Mouse (Mus musculus): Measurements from ENCODE around the gene Fnip2.

Fnip2 gene

DNA sequence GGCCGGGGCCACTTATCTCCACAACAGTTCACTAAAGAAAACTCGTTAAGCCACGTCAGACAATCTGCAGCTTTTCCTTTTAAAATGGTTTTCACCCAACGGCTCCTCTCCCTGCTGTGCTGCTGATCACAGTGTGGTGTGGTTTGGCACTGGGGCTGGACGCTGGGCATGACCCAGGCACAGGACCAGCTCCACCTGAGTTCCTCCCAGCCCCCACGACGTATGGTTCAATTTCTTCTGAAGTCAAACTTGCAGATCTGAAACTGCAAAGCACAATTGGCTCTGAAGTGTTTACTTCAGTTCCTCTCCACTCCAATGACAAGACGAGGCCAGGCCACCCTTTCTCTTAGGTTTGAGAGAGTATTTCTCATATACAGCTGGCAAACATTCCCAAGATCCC, 39.1 kb downstream of the Fnip2 start:
- no peak for DNase-seq (ENCODE audit: low spot score)

DNA sequence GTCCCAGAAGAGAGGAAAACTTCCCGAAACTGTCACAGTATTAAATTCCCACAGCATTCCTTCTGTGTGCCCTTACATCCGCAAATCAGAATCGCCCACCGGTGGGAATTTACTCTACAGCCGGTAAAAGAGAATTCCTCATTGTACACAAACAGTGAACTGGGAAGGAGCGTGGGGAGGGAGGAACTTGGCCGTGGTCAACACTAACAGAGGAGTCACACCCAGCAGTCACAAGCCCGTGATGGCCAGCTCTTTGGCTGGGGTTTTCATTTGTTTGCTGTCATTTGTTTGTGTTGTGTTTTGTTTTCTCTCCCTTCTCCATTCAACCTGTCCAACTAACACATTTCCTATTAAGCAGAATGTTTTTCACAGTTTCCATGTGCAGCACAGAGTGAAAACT, 39.7 kb downstream of the Fnip2 start:
- DNase-seq (ENCODE audit: low spot score), result no peak

DNA sequence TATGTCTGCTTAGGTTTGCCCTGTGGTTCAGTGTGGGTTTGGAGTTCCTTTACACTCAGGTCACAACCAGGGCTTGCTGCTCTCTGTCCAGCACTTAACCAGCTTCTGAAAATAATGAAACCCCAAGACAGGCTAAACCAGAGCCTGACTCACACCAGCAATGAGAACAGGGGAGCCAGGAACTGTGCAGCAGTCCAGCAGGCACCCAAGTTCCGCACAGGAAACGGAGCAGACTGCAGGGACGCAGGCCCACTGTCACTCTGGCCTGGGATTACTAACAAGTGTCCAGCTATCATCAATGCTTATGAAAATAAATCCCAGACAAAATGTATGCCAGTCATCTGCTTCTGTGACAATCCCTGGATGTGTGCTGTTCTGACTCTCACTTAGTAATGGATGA, 40.1 kb downstream of the Fnip2 start:
- no peak for DNase-seq (ENCODE audit: low spot score)

DNA sequence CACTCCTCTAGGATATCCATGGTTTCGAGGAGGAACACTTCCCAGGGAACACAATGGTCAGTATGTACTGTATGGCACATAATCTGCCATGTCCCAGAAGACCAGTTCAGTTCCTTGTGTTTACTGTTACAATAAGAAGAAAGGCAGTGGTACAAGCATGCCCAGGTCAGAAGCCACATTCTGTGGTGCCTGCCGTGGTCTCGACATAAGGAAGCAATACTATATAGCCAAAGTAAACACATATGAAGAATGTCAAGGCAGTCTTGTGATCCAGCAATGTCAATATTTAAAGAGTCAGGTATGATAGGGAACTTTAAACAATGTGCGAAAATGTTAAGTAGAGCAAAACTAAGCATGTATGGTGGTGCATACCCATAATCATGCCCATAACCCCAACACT, 44.2 kb downstream of the Fnip2 start:
- no peak for DNase-seq (ENCODE audit: low spot score)

DNA sequence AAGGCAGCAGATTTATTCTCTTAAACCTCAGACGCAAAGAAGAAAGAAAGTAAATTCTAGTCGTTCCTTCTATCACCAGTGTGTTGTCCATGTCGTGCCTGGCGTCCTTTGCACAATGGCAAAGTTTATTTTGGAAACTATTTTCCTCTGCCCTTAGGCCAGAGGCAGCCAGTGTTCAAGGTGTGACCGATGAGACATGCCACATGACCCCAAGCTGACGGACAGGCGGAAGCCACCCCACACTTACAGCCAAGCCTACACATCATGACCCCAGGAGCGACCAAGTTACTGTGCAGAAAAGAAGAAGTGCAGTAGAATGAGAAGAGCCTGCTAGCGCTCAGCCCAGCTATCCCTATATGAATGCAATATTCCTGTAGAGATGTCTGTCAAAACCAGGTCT, 47.7 kb downstream of the Fnip2 start:
- DNase-seq (ENCODE audit: low spot score), result no peak

DNA sequence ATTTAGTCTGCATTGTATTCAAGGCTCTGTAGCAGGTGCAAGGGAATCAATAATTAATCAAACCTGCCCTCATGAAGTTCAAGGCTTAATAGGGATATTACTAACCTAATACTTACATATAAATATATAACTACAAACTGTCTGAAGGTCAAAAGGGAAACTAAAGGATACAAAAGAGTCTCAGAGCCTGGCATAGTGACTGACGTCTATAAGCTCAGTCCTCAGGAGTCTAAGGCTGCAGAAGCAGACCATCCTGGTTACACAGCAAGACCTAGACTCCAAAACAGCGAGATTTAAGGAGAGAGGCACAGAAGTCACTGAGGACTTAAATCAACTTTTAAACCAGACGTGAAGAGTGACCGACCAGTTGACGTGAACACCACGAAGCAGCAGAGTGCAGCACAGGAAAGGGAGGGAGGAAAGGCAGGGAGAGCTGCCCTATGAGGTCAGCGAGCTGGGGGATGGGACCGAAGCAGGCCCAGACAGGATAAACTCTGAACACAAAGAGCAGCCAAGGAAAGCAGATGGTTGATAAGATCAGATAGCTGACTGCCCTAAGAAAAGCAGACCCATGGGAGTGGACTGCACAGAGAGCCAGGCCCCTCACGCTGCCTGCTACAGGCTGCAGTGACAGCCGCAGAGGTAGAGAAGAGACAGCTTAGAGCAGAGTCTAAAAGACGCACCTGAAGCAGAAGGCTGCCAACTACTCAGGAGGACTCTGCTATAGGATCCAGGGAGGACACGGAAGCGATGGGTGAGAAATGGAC, 48.7 kb downstream of the Fnip2 start:
- no peak for DNase-seq (ENCODE audit: low spot score)

DNA sequence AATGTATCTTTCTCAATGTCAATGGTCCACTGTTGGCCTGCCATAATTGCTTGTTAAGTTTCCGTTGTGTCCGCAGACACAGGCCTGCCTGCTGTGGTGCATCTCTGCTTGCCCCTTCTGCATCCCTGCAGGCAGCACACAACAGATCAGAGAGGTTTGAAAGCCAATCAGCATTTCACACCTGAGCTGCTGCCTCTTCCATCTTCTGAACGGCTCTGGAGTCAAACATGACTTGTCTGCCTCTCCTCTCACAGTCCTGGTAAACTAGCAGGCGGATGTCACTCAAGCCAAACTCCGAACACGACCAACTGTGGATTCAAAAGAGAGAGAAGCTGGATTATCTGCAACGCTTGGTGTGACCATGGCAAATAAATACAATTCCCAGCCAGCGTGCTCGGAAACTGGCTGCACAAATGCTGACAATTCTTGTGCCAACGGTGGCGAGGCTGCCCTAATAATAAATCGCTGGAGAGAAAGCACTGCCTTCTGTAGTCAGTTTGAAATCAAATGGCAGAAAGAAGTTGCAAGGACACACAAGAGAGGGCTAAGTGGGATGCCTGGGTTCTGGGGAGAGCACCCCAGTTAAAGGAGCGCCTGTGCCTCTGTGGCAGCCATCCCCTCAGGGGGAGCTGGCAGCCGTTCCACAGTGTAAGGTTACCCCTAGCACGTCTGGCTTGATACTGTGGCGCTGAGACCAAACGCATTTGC, 49.6 kb downstream of the Fnip2 start:
- DNase-seq (ENCODE audit: low spot score), result no peak

DNA sequence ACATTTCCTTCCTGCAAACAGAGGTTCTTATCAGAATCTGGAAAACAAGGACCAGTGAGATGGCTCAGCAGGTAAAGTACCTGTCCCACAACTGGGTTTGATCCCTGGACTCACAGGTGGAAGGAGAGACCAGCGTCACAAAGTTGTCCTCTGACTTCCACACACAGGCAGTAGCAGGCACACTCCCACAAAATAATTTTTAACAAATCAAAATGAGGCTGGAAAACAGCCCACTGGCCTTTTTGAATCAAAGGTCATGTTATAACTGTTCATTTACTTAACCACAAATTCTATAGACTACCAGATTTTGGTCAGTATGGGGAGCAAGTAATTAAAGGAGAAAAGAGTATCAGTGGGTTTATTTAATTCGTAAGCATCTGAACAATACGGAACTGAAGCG, 50.6 kb downstream of the Fnip2 start:
- DNase-seq (ENCODE audit: low spot score), result no peak

DNA sequence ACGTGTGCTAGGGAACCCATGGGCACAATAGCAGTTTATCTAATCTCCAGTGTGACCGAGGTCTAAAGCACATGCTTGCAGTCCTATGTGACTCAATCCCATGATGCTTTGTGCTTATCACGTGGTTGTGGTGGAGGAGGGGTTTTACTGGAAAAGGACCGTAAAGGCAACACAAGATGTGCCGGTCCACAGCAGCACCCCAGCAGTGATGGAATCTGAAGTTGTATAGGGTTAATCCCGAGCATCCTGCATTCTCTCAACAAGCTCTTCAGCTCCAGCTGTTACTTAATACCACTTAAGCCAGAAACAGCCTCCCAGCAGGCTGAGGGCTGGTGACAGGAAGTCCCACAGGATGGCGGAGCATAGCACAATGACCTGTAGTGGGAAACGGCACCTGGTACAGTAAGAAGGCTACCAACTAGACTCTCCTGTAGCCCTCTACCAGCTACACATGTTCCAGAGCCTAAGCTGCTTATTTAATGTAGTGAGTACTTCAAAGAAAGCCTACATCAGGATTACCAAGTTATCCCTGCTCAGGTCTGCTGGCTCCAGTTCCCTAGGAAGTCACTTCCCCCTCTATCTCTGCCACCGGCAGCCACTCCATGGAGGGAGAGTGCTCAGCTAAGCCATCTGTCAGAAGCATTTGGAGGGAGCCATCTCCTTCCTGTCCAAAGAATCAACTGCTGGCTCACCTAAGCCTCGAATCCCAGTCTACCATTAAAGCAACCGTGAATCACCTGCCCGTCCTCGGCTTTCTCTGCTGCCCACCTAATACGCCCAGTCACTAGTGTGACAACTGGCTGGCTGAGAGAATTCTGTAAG, 51.3 kb downstream of the Fnip2 start:
- no peak for DNase-seq (ENCODE audit: low spot score)

DNA sequence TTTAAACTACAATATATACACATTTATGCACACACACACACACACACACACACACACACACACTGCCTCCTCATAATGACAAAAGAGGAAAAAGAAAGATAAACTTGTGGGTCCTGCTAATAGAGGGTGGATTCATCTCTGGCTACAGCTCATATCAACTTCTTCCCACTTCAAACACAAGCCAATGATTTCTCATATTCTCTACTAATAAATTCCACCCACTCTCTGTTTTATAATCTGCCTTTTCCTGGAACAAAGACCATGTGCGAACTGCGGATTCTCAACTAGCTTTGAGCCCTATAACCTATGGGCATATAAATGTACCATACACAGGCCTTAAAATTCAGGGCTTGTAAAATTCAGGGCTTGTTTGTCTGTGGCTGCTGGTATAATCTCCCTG, 53.3 kb downstream of the Fnip2 start:
- no peak for DNase-seq (ENCODE audit: low spot score)

DNA sequence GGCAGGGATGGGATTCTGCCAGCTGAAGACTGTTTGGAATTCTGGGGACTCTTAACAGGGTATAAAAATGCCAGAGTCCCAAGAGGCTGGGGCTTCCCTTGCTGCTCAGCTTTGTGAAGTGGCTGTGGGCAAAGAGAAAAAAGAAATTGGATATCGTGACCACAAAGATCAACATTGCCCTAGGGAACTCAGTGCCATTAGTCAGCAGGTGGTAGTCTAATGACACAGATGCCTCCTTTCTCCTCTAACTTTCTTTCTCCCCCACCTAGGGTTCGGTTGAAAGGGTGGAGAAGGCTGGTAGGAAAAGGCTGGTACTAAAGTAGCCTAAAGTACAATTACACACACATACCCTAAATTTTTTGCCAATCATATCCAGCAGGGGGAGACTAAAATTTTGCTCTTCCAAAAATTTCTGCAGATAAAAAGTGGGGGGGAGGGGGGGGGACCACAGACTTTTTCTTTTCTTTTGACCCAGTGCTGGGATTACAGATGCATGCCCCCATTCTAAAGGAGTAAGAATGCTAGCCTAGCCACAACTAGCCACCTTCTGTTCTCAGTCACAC, 66.3 kb downstream of the Fnip2 start:
- DNase-seq (ENCODE audit: low spot score), result no peak

DNA sequence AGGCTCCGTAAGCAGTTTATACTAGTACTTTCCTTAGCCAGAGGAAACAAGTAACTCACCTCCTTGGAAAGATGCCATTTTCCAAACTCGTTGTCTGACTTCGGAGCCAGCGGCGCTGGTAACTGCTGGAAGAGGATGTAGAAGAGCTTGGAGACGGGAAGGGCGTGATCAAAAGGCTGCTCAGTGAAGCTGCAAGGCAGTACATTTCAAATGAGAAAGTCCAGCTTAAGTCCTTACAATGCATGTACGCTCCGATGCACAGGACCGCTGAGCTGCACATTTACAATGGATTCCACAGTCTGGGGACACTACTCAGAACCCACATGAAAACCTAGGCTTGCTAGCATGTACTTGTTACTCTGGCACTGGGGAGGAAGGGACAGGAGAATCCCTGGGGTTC, 67.3 kb downstream of the Fnip2 start:
- no peak for DNase-seq (ENCODE audit: low spot score)

DNA sequence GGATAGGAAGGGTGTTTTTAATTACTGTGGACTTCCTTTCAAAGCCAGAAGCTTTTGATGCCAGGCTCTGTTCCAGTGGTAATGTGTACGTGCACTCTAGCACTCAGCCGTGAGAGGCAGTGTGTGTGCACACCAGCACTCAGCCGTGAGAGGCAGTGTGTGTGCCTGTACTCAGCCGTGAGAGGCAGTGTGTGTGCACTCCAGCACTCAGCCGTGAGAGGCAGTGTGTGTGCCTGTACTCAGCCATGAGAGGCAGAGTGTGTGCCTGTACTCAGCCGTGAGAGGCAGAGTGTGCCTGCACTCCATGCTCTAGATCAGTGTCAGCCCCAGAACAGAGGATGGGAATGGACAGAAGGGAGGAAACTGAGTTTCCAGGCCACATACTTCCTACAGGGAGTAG, 70.9 kb downstream of the Fnip2 start:
- no peak for DNase-seq (ENCODE audit: low spot score)

DNA sequence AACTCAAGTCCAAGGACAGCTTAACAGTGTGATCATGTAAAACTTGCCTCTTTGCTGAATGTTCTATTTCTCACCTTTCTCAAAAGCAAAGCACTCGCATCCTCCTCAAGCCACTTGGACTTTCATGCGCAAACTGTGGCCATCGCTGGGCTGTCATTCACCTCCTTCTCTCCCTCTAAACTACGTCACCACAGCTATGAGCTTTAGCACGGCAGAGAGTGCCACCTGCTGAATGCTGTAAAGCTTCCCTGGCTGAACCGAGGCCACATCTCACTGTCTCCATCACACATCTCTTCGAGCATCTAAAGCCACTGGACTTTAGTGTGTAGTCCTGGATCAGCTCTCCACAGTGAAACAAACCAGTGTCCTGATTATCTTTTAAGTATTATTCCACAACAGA, 72.4 kb downstream of the Fnip2 start:
- DNase-seq (ENCODE audit: low spot score), result no peak

DNA sequence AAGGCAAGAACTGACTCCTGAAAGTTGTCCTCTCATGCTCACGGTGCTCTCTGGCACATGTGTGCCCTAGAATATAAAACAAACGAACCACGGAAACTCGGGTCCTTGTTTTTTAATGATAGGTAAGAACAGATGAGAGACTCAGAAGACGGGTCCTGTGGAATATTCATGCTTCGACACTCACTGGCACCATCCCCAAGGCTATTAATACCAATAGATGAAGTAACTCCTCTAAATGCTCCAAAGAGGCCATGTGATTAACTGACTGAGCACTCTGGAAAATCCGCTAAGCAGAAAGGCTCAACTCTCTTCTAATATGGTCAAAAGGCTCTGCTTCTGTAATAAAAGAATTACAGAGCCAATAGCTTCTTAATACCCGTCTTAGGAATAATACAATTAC, 73.6 kb downstream of the Fnip2 start:
- DNase-seq (ENCODE audit: low spot score), result no peak

DNA sequence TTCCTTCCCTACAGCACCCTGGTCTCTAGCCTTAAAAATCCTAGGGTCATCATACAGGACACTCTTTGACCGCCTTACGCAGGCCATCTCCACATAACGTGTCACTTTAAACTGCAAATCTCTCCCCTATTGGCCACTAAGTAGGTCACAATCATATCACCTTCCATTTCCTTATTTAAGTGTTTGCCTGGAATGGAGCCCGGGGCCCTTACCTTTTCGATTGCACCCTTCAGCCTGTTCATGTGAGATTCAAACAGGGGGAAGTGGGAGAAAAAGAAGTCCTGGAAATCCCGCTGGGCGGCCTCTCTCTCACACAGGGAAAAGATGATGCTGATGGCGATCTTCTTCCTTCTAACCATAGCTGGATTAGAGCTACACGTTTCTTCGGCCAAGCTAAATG, 74.5 kb downstream of the Fnip2 start:
- DNase-seq (ENCODE audit: low spot score), result no peak

DNA sequence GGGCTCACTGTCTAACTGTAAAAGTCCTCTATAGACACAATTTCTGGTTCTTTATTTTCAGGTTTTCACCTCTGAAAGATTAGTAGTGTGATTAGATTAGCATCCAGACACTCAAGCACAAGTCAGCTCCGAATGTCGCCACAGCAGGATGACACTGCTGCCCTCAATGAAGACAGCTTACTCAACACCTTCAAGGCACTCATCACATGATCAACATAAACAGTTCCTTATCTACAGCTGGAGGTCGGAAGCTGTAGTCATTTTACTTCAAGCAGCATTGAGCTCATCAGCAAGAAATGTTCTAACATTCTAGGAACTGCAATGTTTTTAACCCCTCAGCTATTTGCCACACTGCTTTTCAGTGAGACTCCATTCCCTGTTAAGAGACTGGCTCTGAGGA, 76.0 kb downstream of the Fnip2 start:
- no peak for DNase-seq (ENCODE audit: low spot score)

DNA sequence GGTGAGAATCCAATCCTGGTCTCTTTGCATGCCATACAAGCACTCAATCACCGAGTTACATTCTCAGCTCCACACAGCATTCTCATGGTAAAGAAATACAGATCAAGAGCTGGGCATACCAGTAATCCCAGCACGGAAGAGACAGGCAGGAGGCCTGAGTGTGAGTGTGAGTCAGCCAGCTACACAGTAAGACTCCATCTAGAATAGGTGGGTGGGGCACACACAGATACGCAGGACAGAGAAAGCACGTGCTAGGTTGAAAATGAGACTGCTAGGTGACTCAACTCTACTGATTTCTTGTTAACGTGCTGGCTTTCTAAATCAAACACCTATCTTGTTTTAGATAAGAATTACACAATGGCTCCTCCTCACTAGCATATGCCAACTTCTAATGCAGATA, 77.5 kb downstream of the Fnip2 start:
- no peak for DNase-seq (ENCODE audit: low spot score)

DNA sequence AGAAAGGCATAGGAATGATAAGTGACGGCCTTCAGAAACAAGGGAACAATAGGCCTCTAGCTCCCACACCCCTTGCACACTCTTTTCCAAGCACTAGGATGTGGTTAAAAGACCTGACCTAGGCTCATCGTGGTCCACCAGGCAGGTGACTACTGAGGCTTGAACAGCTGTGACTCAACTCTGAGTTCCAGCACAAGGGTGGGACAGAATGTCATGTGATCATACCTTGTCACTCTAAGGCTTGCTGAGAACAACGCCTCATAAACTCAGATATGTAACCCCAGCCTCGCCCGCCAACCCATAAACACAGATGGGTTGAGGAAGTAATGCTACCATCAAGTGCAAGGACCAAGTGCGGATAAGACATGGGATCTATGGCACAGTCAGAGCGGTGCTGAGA, 79.6 kb downstream of the Fnip2 start:
- no peak for DNase-seq (ENCODE audit: low spot score)

DNA sequence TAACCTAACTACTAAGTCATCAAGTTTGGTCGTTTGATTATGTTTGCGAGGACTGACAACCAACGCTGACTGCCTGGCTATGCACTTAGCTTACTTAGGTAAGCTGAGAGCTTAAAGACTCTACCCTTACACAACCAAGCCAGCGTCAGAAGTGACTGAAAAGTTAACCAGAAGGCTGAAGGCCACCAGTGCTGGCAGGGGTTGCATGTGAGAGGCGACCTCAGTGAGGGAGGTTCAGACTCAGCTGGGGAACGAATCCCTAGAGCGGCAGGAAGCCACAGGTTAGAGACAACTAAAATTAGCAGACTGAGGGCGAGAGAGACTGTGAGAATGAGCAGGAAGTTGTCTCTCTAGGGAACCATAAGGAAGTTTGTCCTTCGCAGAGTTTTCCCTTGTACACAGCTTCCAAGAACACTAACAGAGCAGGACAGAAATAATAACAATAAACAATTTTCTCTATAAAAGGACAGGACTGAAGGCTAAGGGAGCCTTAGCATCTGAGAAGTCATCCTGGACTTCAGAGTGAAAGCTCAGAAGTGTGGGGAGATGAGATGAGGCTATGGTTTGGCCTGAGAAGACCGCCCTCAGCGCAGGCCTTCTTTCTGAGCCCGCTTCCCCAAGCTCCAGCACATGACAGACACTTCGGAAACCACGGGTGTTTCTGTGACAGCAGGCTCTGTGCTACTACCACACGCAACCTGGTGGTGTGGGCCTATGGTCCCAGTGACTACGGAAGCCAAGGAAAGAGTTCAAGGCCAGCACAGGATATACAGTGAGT, 83.1 kb downstream of the Fnip2 start:
- DNase-seq (ENCODE audit: low spot score), result no peak

DNA sequence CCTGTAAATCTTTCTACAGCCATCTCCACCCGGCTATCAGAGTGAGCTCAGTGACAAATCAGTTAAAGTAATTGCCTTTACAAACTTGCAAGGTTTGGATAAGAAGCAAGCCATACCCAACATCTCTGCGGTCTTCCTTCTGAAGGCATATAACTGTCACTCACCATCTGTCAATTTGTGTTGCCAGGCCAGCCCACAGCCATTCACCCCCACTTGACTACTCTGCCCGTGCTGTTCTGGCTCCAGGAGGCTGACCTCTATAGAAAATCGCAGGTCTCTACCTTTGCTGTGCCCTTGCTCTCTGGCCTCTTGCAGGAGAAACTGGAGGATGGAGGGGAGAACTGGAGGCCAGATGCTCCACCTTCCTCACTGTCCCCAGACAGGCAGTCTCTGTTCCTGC, 88.7 kb downstream of the Fnip2 start:
- no peak for DNase-seq (ENCODE audit: low spot score)

DNA sequence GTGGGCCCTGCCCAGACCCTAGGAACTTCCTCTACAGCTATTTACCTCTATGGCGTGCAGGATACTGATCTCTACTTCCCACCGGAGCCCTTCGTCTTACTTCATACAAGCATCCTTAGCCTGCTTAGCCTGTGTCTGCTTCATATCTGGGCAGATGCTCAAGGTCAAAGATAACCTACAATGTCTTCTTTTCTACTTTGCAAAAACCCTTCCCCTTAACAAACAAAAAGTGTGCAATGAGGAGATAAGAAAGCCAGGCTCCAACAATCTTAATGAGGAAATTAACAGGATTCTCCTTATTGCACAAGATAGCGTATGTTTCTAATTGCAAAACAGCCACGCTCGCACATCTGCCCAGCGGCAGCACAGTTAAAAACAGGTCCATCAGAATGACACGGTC, 89.2 kb downstream of the Fnip2 start:
- DNase-seq (ENCODE audit: low spot score), result no peak

Data from testis, postnatal 14 days (tissue).